Mouse (Mus musculus) liver, postnatal 0 days (tissue): ENCODE data around the gene Slc43a2.

Experiments
- CTCF ChIP-seq: sonication (generic); IDR thresholded peaks from 2 replicates; pipeline ENCODE4 v1.5.1; 2016; ENCODE audit warnings: antibody characterized with exemption, low read depth
- EP300 ChIP-seq: IDR thresholded peaks from 2 replicates; pipeline ENCODE4 v1.6.1; 2016; ENCODE audit warnings: antibody characterized with exemption, low read depth, mild to moderate bottlenecking

DNA sequence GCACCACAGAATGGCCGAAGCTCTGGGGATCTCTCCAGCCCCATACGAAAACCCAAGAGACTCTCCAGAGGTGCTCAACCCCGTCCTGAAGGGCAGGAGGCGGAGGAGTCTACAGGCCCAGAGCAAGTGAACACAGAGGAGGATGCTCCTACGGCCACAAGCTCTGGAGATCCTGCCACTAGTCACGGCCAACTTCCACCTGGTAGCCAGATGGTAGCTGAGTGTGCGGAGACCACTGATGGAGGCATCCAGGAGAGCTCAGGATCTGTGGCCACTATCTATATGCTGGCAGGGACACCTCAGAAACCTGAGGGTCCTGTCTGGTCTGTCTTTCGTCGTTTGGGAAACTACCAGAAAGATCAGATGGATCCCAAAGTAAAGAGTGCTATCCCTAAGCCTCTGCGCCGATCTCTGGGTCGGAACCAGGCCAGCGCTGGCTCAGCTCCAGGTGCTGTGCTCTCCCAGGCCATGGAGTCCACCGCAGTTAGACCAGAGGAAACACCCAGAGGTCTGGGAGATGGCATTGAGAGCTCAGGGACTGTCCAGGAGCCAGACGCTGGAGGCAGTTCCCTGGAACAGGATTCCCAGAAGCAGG, 5.9 kb upstream of the Slc43a2 start:
- TF ChIP-seq CTCF (no peak), EP300 (no peak)
